In genomic region chr16:22045930-22046329, GRCm38 (mm10) we compare ENCODE assay signal across 22 mouse cellular contexts. TPM values are rescaled to one million over a fixed set of nuclear protein-coding genes. Genes with fewer than 3 reads are reported as not detected.
"Had no signal": no experiment of that assay in that cellular context is flagged by ENCODE, and none has a peak within 500 bp of the region (broad histone marks: within the 10 kb centered on the region; RNA-seq: fewer than 3 reads in every experiment).

No protein-coding gene starts in this region.

- H3K27ac ChIP-seq: lung, embryonic 15.5 days; macrophage; midbrain, embryonic 10.5 days; midbrain, embryonic 12.5 days; neural tube, embryonic 13.5 days; neural tube, embryonic 15.5 days had no signal

- H3K4me3 ChIP-seq: lung, embryonic 15.5 days; midbrain, embryonic 10.5 days; midbrain, embryonic 12.5 days; myocyte; neural tube, embryonic 13.5 days; neural tube, embryonic 15.5 days had no signal

- DNase-seq: lung, adult 2 months; lung, postnatal 14 days; lung, postnatal 36 days; midbrain, embryonic 14.5 days; retina, postnatal 1 day; right cerebral cortex, adult 18-20 months; right cerebral cortex, postnatal 25 days; right cerebral cortex, postnatal 4 days; spleen, adult 18-20 months; thymus, adult 18-20 months; thymus, postnatal 14 days; thymus, postnatal 36 days had no signal

- ATAC-seq: lung, postnatal 0 days; midbrain, embryonic 16.5 days had no signal

RNA-seq across cellular contexts. Expression of gene Liph, which starts 50.5 kb away (rescaled TPM):
- total RNA-seq: megakaryocyte-erythroid progenitor cell, adult 5-6 weeks had no signal
